Mouse (Mus musculus): ENCODE results near the gene Mbip. TPM values are rescaled to one million over a fixed set of nuclear protein-coding genes. Genes with fewer than 3 reads are reported as not detected.

Gene Mbip
- total RNA-seq (2023), result 30.2 and 41.2 TPM in 2 replicates

GRCm38 (mm10) chr12:56345367-56346089 is at the start of gene Mbip:
Gene Mbip (minus strand): TSS chr12:56345894.

Other genes starting within 250 kb of the Mbip start
- not detected in 2 replicates for gene Nkx2-1, start 191.0 kb upstream of the Mbip start, total RNA-seq (2023)